Mouse (Mus musculus): ENCODE measurements around the gene Daw1.

GRCm38 (mm10) chr1:83179531-83179930 is 20.0 kb downstream of the Daw1 start:
- TF ChIP-seq CTCF (IDR thresholded peaks at IDR 0.05; ENCODE audit: borderline replicate concordance, insufficient read depth, low read depth, low read length) (no peak), POLR2A (IDR thresholded peaks at IDR 0.05; ENCODE audit: borderline replicate concordance, insufficient read depth, low read length) (no peak)

Measured in cerebellum, adult 2 months (tissue).